Mouse (Mus musculus): ENCODE measurements at regions not wholly inside any gene's neighbourhood (a gene's known extent, or its start where the extent isn't known, plus 50 kb on each side); places are given as distances from the start of the nearest gene placed in this dataset.

GRCm38 (mm10) chr16:9011691-9012090 lies 181.8 kb downstream of the 1810013L24Rik start:
- DNase-seq: no peak
- TF ChIP-seq CTCF (IDR thresholded peaks at IDR 0.05; ENCODE audit: low read depth): no peak

GRCm38 (mm10) chr16:9016040-9016761 lies 186.3 kb downstream of the 1810013L24Rik start:
- no peak overlapping the region for H3K4me2 ChIP-seq (ENCODE audit: low read depth)
- ATAC-seq: no peak
- H3K27me3 ChIP-seq (ENCODE audit: insufficient read depth, low read length): no peaks in the 10 kb centered on the region
- 75% methylated on average over 13 of the region's 13 CpGs for WGBS
- no peak for DNase-seq
- H3K9ac ChIP-seq: no peak overlapping the region
- H3K36me3 ChIP-seq (ENCODE audit: insufficient read depth): no peaks in the 10 kb centered on the region
- no peak overlapping the region for H3K27ac ChIP-seq (ENCODE audit: low read depth, low read length)
- H3K4me3 ChIP-seq (ENCODE audit: low read depth, low read length): no peak overlapping the region
- H3K9me3 ChIP-seq (ENCODE audit: low read length): no peaks in the 10 kb centered on the region
- TF ChIP-seq CTCF (IDR thresholded peaks at IDR 0.05; ENCODE audit: low read depth): no peak
- H3K4me1 ChIP-seq (ENCODE audit: insufficient read depth): no peaks in the 10 kb centered on the region

More at GRCm38 (mm10) chr16:9011691-9012090, 181.8 kb downstream of the 1810013L24Rik start:
- no peak overlapping the region for H3K27ac ChIP-seq (ENCODE audit: low read depth, low read length)
- no peaks in the 10 kb centered on the region for H3K9me3 ChIP-seq (ENCODE audit: low read length)
- H3K4me2 ChIP-seq (ENCODE audit: low read depth): no peak overlapping the region
- H3K36me3 ChIP-seq (ENCODE audit: insufficient read depth): no peaks in the 10 kb centered on the region
- no peak for ATAC-seq
- no peak overlapping the region for H3K9ac ChIP-seq
- H3K27me3 ChIP-seq (ENCODE audit: insufficient read depth, low read length): no peaks in the 10 kb centered on the region
- 70% methylated on average over 4 of the region's 4 CpGs for WGBS
- H3K4me1 ChIP-seq (ENCODE audit: insufficient read depth): no peaks in the 10 kb centered on the region
- H3K4me3 ChIP-seq (ENCODE audit: low read depth, low read length): no peak overlapping the region

GRCm38 (mm10) chr16:9016762-9017086 lies 186.8 kb downstream of the 1810013L24Rik start:
- Histone ChIP-seq H3K27ac (ENCODE audit: low read depth, low read length) (no peak overlapping the region), H3K9me3 (ENCODE audit: low read length) (no peaks in the 10 kb centered on the region), H3K4me2 (ENCODE audit: low read depth) (no peak overlapping the region), H3K27me3 (ENCODE audit: insufficient read depth, low read length) (no peaks in the 10 kb centered on the region), H3K36me3 (ENCODE audit: insufficient read depth) (no peaks in the 10 kb centered on the region), H3K4me3 (ENCODE audit: low read depth, low read length) (no peak overlapping the region), H3K4me1 (ENCODE audit: insufficient read depth) (no peaks in the 10 kb centered on the region), H3K9ac (no peak overlapping the region)
- 91% methylated on average over 7 of the region's 7 CpGs for whole genome bisulfite sequencing
- ATAC-seq: no peak
- DNase-seq: no peak
- TF ChIP-seq CTCF (IDR thresholded peaks at IDR 0.05; ENCODE audit: low read depth): no peak

GRCm38 (mm10) chr16:9030717-9031116 lies 200.8 kb downstream of the 1810013L24Rik start:
- H3K4me3 ChIP-seq (ENCODE audit: low read depth, low read length): no peak overlapping the region
- no peak overlapping the region for H3K4me2 ChIP-seq (ENCODE audit: low read depth)
- no peaks in the 10 kb centered on the region for H3K36me3 ChIP-seq (ENCODE audit: insufficient read depth)
- H3K27ac ChIP-seq (ENCODE audit: low read depth, low read length): no peak overlapping the region
- H3K4me1 ChIP-seq (ENCODE audit: insufficient read depth): no peaks in the 10 kb centered on the region
- ATAC-seq (no peak), DNase-seq (no peak)
- no peak overlapping the region for H3K9ac ChIP-seq
- no peaks in the 10 kb centered on the region for H3K9me3 ChIP-seq (ENCODE audit: low read length)
- WGBS: 87% methylated on average over 4 of the region's 4 CpGs
- no peaks in the 10 kb centered on the region for H3K27me3 ChIP-seq (ENCODE audit: insufficient read depth, low read length)
- no peak for TF ChIP-seq CTCF (IDR thresholded peaks at IDR 0.05; ENCODE audit: low read depth)

- Histone ChIP-seq H3K4me1 (ENCODE audit: insufficient read depth) (no peaks in the 10 kb centered on the region), H3K36me3 (ENCODE audit: insufficient read depth) (no peaks in the 10 kb centered on the region), H3K4me3 (ENCODE audit: low read depth, low read length) (no peak overlapping the region), H3K27ac (ENCODE audit: low read depth, low read length) (no peak overlapping the region), H3K9ac (no peak overlapping the region), H3K4me2 (ENCODE audit: low read depth) (no peak overlapping the region), H3K9me3 (ENCODE audit: low read length) (no peaks in the 10 kb centered on the region), H3K27me3 (ENCODE audit: insufficient read depth, low read length) (no peaks in the 10 kb centered on the region)
- 0 out of 2 replicates have a peak, but pooled peaks have one; percentile 16 for ATAC-seq
- TF ChIP-seq CTCF (IDR thresholded peaks at IDR 0.05; ENCODE audit: low read depth): no peak
- no peak for DNase-seq
- WGBS: 65% methylated on average over 6 of the region's 6 CpGs
These were observed 213.4 kb downstream of the 1810013L24Rik start for GRCm38 (mm10) chr16:9043271-9043670.

- no peaks in the 10 kb centered on the region for H3K9me3 ChIP-seq (ENCODE audit: low read length)
- DNase-seq (no peak), ATAC-seq (no peak)
- H3K9ac ChIP-seq: no peak overlapping the region
- WGBS: 87% methylated on average over 2 of the region's 2 CpGs
- no peak overlapping the region for H3K4me3 ChIP-seq (ENCODE audit: low read depth, low read length)
- no peaks in the 10 kb centered on the region for H3K27me3 ChIP-seq (ENCODE audit: insufficient read depth, low read length)
- no peak overlapping the region for H3K27ac ChIP-seq (ENCODE audit: low read depth, low read length)
- no peaks in the 10 kb centered on the region for H3K4me1 ChIP-seq (ENCODE audit: insufficient read depth)
- H3K36me3 ChIP-seq (ENCODE audit: insufficient read depth): no peaks in the 10 kb centered on the region
- H3K4me2 ChIP-seq (ENCODE audit: low read depth): no peak overlapping the region
- TF ChIP-seq CTCF (IDR thresholded peaks at IDR 0.05; ENCODE audit: low read depth): no peak
These were observed 217.0 kb downstream of the 1810013L24Rik start for GRCm38 (mm10) chr16:9046864-9047263.

- H3K4me3 ChIP-seq (ENCODE audit: low read depth, low read length): no peak overlapping the region
- H3K36me3 ChIP-seq (ENCODE audit: insufficient read depth): no peaks in the 10 kb centered on the region
- DNase-seq (no peak), ATAC-seq (no peak)
- H3K4me1 ChIP-seq (ENCODE audit: insufficient read depth): no peaks in the 10 kb centered on the region
- no peak for TF ChIP-seq CTCF (IDR thresholded peaks at IDR 0.05; ENCODE audit: low read depth)
- no peaks in the 10 kb centered on the region for H3K9me3 ChIP-seq (ENCODE audit: low read length)
- H3K4me2 ChIP-seq (ENCODE audit: low read depth): no peak overlapping the region
- WGBS: 73% methylated on average over 4 of the region's 4 CpGs
- H3K27ac ChIP-seq (ENCODE audit: low read depth, low read length): no peak overlapping the region
- H3K9ac ChIP-seq: no peak overlapping the region
- no peaks in the 10 kb centered on the region for H3K27me3 ChIP-seq (ENCODE audit: insufficient read depth, low read length)
These were observed 224.5 kb downstream of the 1810013L24Rik start for GRCm38 (mm10) chr16:9054415-9054814.

Measured in forebrain, postnatal 0 days (tissue).